Mouse (Mus musculus): ENCODE results near the gene Usp50. TPM values are rescaled to one million over a fixed set of nuclear protein-coding genes. Genes with fewer than 3 reads are reported as not detected.
A peak's percentile ranks its signal among the peaks of the same experiment; 100 is the strongest.

The Usp50 gene
- polyA plus RNA-seq, 1 experiment: 0.11 TPM

GRCm38 (mm10) chr2:126675169-126676121 lies 107.8 kb downstream of the Usp50 start:
- peaks cover 49% of the 10 kb centered on the region for H3K4me1 ChIP-seq
- H3K4me3 ChIP-seq (replicated peaks): peak overlapping the region; percentile 96
- H3K36me3 ChIP-seq (replicated peaks; ENCODE audit: low read length): peaks cover 18% of the 10 kb centered on the region
- no peaks in the 10 kb centered on the region for H3K9me3 ChIP-seq
- no peaks in the 10 kb centered on the region for H3K27me3 ChIP-seq (replicated peaks)
- TF ChIP-seq FLI1 (IDR thresholded peaks at IDR 0.05; ENCODE audit: low read length): peak; percentile 51; the same call in 1 of the 2 replicates
- TF ChIP-seq GATA1 (IDR thresholded peaks at IDR 0.05; ENCODE audit: borderline replicate concordance, low read length): no peak

GRCm38 (mm10) chr2:126674441-126675168 lies 108.7 kb downstream of the Usp50 start:
- Histone ChIP-seq H3K9me3 (no peaks in the 10 kb centered on the region), H3K4me3 (replicated peaks) (peak overlapping the region; percentile 96), H3K27me3 (replicated peaks) (no peaks in the 10 kb centered on the region), H3K4me1 (peaks cover 57% of the 10 kb centered on the region), H3K36me3 (replicated peaks; ENCODE audit: low read length) (peaks cover 21% of the 10 kb centered on the region)
- TF ChIP-seq GATA1 (IDR thresholded peaks at IDR 0.05; ENCODE audit: borderline replicate concordance, low read length): no peak
- TF ChIP-seq FLI1 (IDR thresholded peaks at IDR 0.05; ENCODE audit: low read length): no peak

- TF ChIP-seq GATA1 (IDR thresholded peaks at IDR 0.05; ENCODE audit: borderline replicate concordance, low read length) (no peak), FLI1 (IDR thresholded peaks at IDR 0.05; ENCODE audit: low read length) (no peak)
- H3K27me3 ChIP-seq (replicated peaks): no peaks in the 10 kb centered on the region
- peak overlapping the region; percentile 96 for H3K4me3 ChIP-seq (replicated peaks)
- H3K4me1 ChIP-seq: peaks cover 63% of the 10 kb centered on the region
- peaks cover 24% of the 10 kb centered on the region for H3K36me3 ChIP-seq (replicated peaks; ENCODE audit: low read length)
- H3K9me3 ChIP-seq: no peaks in the 10 kb centered on the region
These were observed 109.7 kb downstream of the Usp50 start for GRCm38 (mm10) chr2:126673317-126674242.

GRCm38 (mm10) chr2:126668621-126669252 lies 114.5 kb downstream of the Usp50 start:
- no peaks in the 10 kb centered on the region for H3K9me3 ChIP-seq
- peak overlapping the region; percentile 26 for H3K4me3 ChIP-seq (replicated peaks)
- TF ChIP-seq GATA1 (IDR thresholded peaks at IDR 0.05; ENCODE audit: borderline replicate concordance, low read length) (no peak), FLI1 (IDR thresholded peaks at IDR 0.05; ENCODE audit: low read length) (no peak)
- peaks cover 66% of the 10 kb centered on the region for H3K4me1 ChIP-seq
- peaks cover 45% of the 10 kb centered on the region for H3K36me3 ChIP-seq (replicated peaks; ENCODE audit: low read length)
- no peaks in the 10 kb centered on the region for H3K27me3 ChIP-seq (replicated peaks)

GRCm38 (mm10) chr2:126665984-126666383 lies 117.3 kb downstream of the Usp50 start:
- TF ChIP-seq FLI1 (IDR thresholded peaks at IDR 0.05; ENCODE audit: low read length): no peak
- TF ChIP-seq GATA1 (IDR thresholded peaks at IDR 0.05; ENCODE audit: borderline replicate concordance, low read length): no peak
- no peaks in the 10 kb centered on the region for H3K9me3 ChIP-seq
- no peak overlapping the region for H3K4me3 ChIP-seq (replicated peaks)
- no peaks in the 10 kb centered on the region for H3K27me3 ChIP-seq (replicated peaks)
- peaks cover 42% of the 10 kb centered on the region for H3K4me1 ChIP-seq
- H3K36me3 ChIP-seq (replicated peaks; ENCODE audit: low read length): peaks cover 39% of the 10 kb centered on the region

GRCm38 (mm10) chr2:126663481-126663880 lies 119.8 kb downstream of the Usp50 start:
- Histone ChIP-seq H3K36me3 (replicated peaks; ENCODE audit: low read length) (peaks cover 32% of the 10 kb centered on the region), H3K27me3 (replicated peaks) (no peaks in the 10 kb centered on the region), H3K4me3 (replicated peaks) (no peak overlapping the region), H3K4me1 (peaks cover 17% of the 10 kb centered on the region), H3K9me3 (no peaks in the 10 kb centered on the region)
- TF ChIP-seq FLI1 (IDR thresholded peaks at IDR 0.05; ENCODE audit: low read length) (no peak), GATA1 (IDR thresholded peaks at IDR 0.05; ENCODE audit: borderline replicate concordance, low read length) (no peak)

Other genes starting within 250 kb of the Usp50 start
- not detected in 2 replicates for gene Slc27a2, start 231.1 kb downstream of the Usp50 start, polyA plus RNA-seq (2012; ENCODE audit: insufficient read depth, low replicate concordance)
- 2.1 and 8.8 TPM in 2 replicates for gene Hdc, start 164.2 kb downstream of the Usp50 start, polyA plus RNA-seq (2012; ENCODE audit: insufficient read depth, low replicate concordance)
- gene Gabpb1, start 107.1 kb downstream of the Usp50 start, polyA plus RNA-seq (2012; ENCODE audit: insufficient read depth, low replicate concordance): 1.8 and 6.0 TPM in 2 replicates
- 1.3 and 9.7 TPM in 2 replicates for gene Usp8, start 76.1 kb downstream of the Usp50 start, polyA plus RNA-seq (2012; ENCODE audit: insufficient read depth, low replicate concordance)
- gene Trpm7, start 92.8 kb upstream of the Usp50 start, polyA plus RNA-seq (2012; ENCODE audit: insufficient read depth, low replicate concordance): 0.63 and 1.3 TPM in 2 replicates
- gene Sppl2a, start 149.8 kb upstream of the Usp50 start, polyA plus RNA-seq (2012; ENCODE audit: insufficient read depth, low replicate concordance): 1.1 and 1.7 TPM in 2 replicates
- 0.30 TPM in 1 of 2 replicates, not detected in the other for gene Ap4e1, start 225.2 kb upstream of the Usp50 start, polyA plus RNA-seq (2012; ENCODE audit: insufficient read depth, low replicate concordance)